Mouse (Mus musculus) midbrain, postnatal 0 days (tissue): Measurements from ENCODE around the gene Arhgef39. TPM values are rescaled to one million over a fixed set of nuclear protein-coding genes. Genes with fewer than 3 reads are reported as not detected.
"Not testable (repeated sequence)": the region's sequence is repeated elsewhere in the genome, so short reads cannot be mapped to it uniquely, and the experiment has no call there.

Experiments used
- ATAC-seq: fragments of 200-750 bp; cut with Nextera tagmentation; 2 replicates; pipeline ENCODE4 v1.8.0; 2017; ENCODE audit warnings: moderate number of reproducible peaks, mild to moderate bottlenecking, moderate TSS enrichment, moderate library complexity; ENCODE audit not compliant: low FRiP score
- DNase-seq: peaks from one replicate; pipeline ENCODE4 v3.0.0-alpha.2; 2015; ENCODE audit warnings: low spot score
- H3K27ac ChIP-seq: fragments of 300-500 bp; sonication (generic); 2 replicates; pipeline ENCODE4 v1.5.1; 2014; ENCODE audit warnings: low read depth, mild to moderate bottlenecking, low read length, mixed read lengths
- H3K27me3 ChIP-seq: fragments of 300-500 bp; sonication (generic); 2 replicates; pipeline ENCODE4 v1.6.1; 2014; ENCODE audit warnings: low read length, control low read depth, mixed read lengths; ENCODE audit not compliant: insufficient read depth
- H3K36me3 ChIP-seq: fragments of 300-500 bp; sonication (generic); 2 replicates; pipeline ENCODE4 v1.6.1; 2014; ENCODE audit warnings: low read length, control low read depth, mixed read lengths; ENCODE audit not compliant: insufficient read depth
- H3K4me1 ChIP-seq: fragments of 300-500 bp; sonication (generic); 2 replicates; pipeline ENCODE4 v1.6.1; 2014; ENCODE audit warnings: mild to moderate bottlenecking, control low read depth, antibody characterized with exemption, low read length, mixed read lengths; ENCODE audit not compliant: insufficient read depth
- H3K4me2 ChIP-seq: fragments of 300-500 bp; sonication (generic); 2 replicates; pipeline ENCODE4 v1.6.1; 2014; ENCODE audit warnings: low read depth, mild to moderate bottlenecking, low read length, mixed read lengths; ENCODE audit not compliant: poor library complexity, severe bottlenecking
- H3K4me3 ChIP-seq: fragments of 300-500 bp; sonication (generic); 2 replicates; pipeline ENCODE4 v1.5.1; 2014; ENCODE audit warnings: low read depth, mild to moderate bottlenecking, low read length, moderate library complexity
- H3K9ac ChIP-seq: fragments of 300-500 bp; sonication (generic); replicated peaks from 2 replicates; pipeline ENCODE4 v1.6.1; 2014; ENCODE audit warnings: mild to moderate bottlenecking, low read length, moderate library complexity, mixed read lengths; ENCODE audit not compliant: poor library complexity, severe bottlenecking
- H3K9me3 ChIP-seq: fragments of 300-500 bp; sonication (generic); 2 replicates; pipeline ENCODE4 v1.6.1; 2016; ENCODE audit warnings: low read length, control low read depth
- CTCF ChIP-seq: IDR thresholded peaks from 2 replicates; pipeline ENCODE4 v1.5.1; 2016; ENCODE audit warnings: antibody characterized with exemption, mild to moderate bottlenecking
- WGBS: fragments of 180-500 bp; shearing (Covaris S2); extraction: QIAGEN DNeasy Blood & Tissue Kit; methylation state at CpG from one replicate; pipeline ENCODE4 v1.1.7; 2014; 5-methylcytosine and 5-hydroxymethylcytosine counted together
- polyA plus RNA-seq: library from polyadenylated mRNA; unstranded; fragments of >200 nt; fragmentation: Nextera tagmentation; extraction: Ambion mirVana; gene quantifications from 2 replicates; pipeline ENCODE4 v1.2.1, GENCODE M21; 2015
- total RNA-seq: library from RNA; depleted of rRNA; stranded (reverse); fragments of >200 nt; gene quantifications from 2 replicates; pipeline ENCODE4 v1.2.3, GENCODE M21; 2014

The Arhgef39 gene
- total and polyA plus RNA-seq, 2 experiments from 2014 or later: 2.3 to 16.1 TPM

DNA sequence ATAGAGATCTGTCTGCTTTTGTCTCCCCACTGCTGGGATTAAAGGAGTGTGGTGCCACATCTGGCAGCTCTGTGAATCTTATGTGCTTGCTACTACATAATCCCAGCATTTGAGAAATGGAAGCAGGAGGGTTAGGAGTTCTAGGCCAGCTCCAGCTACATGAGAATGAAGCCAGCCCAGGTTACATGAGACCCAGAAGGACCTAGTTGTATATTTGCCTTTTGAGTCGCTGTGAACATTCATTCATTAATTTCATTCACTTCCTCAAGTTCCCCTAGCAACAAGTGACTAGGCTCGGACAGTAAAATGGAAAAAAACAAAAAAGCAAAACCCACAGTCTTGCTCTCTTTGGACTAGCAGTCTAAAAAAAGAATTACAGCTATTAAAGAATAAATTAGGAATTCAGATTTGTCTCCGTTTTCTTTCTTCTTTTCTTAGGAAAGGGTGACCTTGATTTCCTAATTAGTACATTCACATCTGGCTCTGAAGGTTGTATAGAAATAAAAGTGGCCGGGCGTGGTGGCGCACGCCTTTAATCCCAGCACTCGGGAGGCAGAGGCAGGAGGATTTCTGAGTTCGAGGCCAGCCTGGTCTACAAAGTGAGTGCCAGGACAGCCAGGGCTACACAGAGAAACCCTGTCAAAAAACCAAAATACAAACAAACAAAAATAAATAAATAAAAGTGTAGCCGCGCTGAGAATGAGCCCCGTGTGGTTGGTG, 7.2 kb downstream of the Arhgef39 start:
- DNase-seq (no peak), ATAC-seq (no peak)
- Histone ChIP-seq H3K4me3 (peak overlapping the region; percentile 59), H3K36me3 (peaks cover 3% of the 10 kb centered on the region; the same call in 1 of the 2 replicates), H3K4me2 (peak overlapping the region; percentile 50), H3K9me3 (no peaks in the 10 kb centered on the region), H3K4me1 (0 out of 2 replicates have a peak, but pooled peaks cover 6% of the 10 kb centered on the region), H3K9ac (0 out of 2 replicates have a peak overlapping the region, but pooled peaks have one; percentile 68), H3K27me3 (no peaks in the 10 kb centered on the region), H3K27ac (peak overlapping the region; percentile 88)
- no peak for TF ChIP-seq CTCF
- WGBS: 35% methylated on average over 12 of the region's 12 CpGs

DNA sequence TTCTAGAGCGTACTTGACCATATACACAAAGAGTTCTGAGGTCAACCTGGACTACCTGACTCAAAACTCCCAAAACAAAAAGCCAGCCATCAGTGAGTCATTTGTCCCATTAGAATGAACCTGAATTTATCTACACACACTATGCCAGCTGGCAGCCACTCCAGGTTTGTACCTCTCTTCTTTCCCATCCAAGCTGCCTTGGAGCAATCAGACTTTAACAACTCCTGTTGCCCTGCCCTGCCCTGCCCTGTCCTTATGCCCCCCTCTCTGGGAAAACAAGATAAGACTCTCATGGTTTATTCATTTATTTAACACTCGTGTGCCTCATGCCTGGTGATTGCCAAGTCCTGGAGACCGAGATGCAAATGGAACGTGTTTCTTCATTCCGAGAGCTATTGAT, 8.7 kb downstream of the Arhgef39 start:
- no peaks in the 10 kb centered on the region for H3K27me3 ChIP-seq
- WGBS: 73% methylated on average over 5 of the region's 5 CpGs

DNA sequence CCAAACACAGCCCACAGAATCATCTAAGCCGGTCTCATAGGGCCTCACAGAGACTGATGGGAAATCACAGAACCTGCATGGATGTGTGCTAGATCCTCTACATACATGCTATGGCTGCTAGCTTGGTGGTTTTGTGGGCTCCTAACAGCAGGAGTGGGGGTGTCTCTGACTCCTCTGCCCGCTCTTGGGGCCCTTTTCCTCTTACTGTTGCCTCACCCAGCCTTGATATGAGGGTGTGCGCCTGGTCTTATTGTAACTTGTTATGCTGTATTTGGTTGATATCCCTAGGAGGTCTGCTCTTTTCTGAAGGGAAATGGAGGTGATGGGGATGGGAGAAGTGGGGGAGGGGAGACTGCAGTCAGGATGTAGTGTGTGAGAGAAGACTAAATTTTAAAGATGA, 9.9 kb downstream of the Arhgef39 start:
- Histone ChIP-seq H3K9ac (no peak overlapping the region), H3K4me2 (no peak overlapping the region), H3K36me3 (no peaks in the 10 kb centered on the region), H3K27me3 (no peaks in the 10 kb centered on the region), H3K9me3 (no peaks in the 10 kb centered on the region), H3K27ac (no peak overlapping the region), H3K4me3 (no peak overlapping the region), H3K4me1 (no peaks in the 10 kb centered on the region)
- DNase-seq (no peak), ATAC-seq (no peak)
- WGBS: 95% methylated on average over 3 of the region's 3 CpGs
- TF ChIP-seq CTCF: no peak

More for the DNA sequence above, 8.7 kb downstream of the Arhgef39 start:
- no peak overlapping the region for H3K9ac ChIP-seq
- H3K9me3 ChIP-seq: no peaks in the 10 kb centered on the region
- TF ChIP-seq CTCF: no peak
- no peak overlapping the region for H3K4me2 ChIP-seq
- ATAC-seq (no peak), DNase-seq (no peak)
- H3K36me3 ChIP-seq: peaks cover 2% of the 10 kb centered on the region; the same call in 1 of the 2 replicates
- H3K4me1 ChIP-seq: 0 out of 2 replicates have a peak, but pooled peaks cover 6% of the 10 kb centered on the region
- H3K27ac ChIP-seq: no peak overlapping the region
- H3K4me3 ChIP-seq: no peak overlapping the region

DNA sequence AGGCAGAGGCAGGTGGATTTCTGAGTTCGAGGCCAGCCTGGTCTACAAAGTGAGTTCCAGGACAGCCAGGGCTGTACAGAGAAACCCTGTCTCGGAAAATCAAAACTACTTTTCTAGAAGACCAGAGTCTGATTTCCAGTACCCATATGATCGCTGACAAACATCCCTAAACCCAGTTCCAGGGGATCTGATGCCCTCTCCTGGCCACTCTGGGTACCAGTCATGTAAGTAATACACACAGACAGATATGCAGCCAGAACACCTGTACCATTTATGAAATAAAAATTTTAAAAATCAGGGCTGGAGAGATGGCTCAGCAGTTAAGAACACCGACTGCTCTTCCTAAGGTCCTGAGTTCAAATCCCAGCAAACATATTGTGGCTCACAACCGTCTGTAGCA, 13.8 kb downstream of the Arhgef39 start:
- not testable (repeated sequence) for H3K9ac ChIP-seq, H3K9me3 ChIP-seq, H3K27me3 ChIP-seq, H3K4me2 ChIP-seq, H3K4me1 ChIP-seq, ATAC-seq, H3K4me3 ChIP-seq, H3K36me3 ChIP-seq, DNase-seq, H3K27ac ChIP-seq
- peak; percentile 37; the same call in 1 of the 2 replicates for TF ChIP-seq CTCF
- 86% methylated on average over 5 of the region's 5 CpGs for WGBS

DNA sequence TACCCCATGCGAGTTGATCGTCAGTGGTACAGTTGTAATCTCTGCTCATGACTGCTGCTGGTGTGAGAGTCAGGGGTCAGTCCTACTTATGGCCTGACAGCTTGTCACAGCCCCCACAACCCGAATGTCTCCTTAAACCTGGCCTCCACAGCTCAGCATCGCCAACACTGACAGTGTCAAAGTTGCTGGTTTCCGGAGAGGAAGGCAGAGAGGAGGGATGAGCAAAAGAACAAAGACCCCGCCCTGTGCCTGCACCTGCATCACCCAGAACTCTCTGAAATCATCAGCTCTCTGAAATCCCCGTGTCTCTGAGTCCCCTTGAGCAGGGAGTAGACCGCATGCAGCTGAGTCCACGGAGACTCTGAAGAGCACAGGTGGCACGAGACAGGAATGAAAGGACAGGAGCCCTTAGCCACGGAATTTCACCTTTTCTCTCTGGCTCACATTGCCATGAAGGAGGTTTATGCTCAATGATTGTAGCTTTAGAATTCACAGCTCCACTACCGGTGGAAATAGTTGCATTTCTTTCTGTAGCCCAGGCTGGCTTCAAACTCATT, 15.9 kb downstream of the Arhgef39 start, which contains the start of gene Sit1:
Sit1 (minus strand) TSS at position 200 of the 557 bp plus-strand sequence.
- DNase-seq (no peak), ATAC-seq (no peak)
- H3K36me3 ChIP-seq: no peaks in the 10 kb centered on the region
- H3K9ac ChIP-seq: no peak within 1 kb of the TSS
- H3K4me1 ChIP-seq: no peaks in the 10 kb centered on the region
- H3K27ac ChIP-seq: no peak within 1 kb of the TSS
- H3K27me3 ChIP-seq: no peaks in the 10 kb centered on the region
- H3K4me2 ChIP-seq: no peak within 1 kb of the TSS
- WGBS: 62% methylated on average over 12 of the region's 12 CpGs
- no peaks in the 10 kb centered on the region for H3K9me3 ChIP-seq
- TF ChIP-seq CTCF: no peak
- no peak within 1 kb of the TSS for H3K4me3 ChIP-seq

DNA sequence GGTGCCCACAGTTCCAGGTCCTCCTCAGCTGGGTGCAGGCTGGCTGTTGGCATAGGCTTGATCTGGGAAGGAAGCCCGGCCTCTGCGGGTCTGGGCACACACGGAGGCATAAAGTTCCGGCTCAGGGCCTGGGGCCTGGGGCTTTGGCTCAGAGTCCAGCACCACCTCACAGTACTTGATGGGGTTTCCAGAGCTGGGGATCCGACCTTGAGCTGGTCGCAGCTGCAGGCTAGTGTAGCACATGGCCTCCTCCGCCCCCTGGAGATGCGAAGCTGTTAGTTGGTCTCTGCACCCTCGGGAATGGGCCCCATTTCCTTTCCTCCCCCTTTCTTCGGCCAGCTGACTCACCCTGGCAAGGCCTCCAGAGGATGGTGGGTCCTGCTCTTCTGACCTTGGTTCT, 16.9 kb downstream of the Arhgef39 start:
- WGBS: 75% methylated on average over 10 of the region's 10 CpGs
- TF ChIP-seq CTCF: no peak

More for the DNA sequence above, 16.9 kb downstream of the Arhgef39 start:
- no peak for ATAC-seq
- H3K36me3 ChIP-seq: no peaks in the 10 kb centered on the region
- H3K4me3 ChIP-seq: no peak overlapping the region
- H3K4me2 ChIP-seq: no peak overlapping the region
- no peak overlapping the region for H3K27ac ChIP-seq
- H3K9me3 ChIP-seq: no peaks in the 10 kb centered on the region
- DNase-seq: no peak
- H3K9ac ChIP-seq: no peak overlapping the region
- H3K4me1 ChIP-seq: no peaks in the 10 kb centered on the region
- no peaks in the 10 kb centered on the region for H3K27me3 ChIP-seq
